Mouse (Mus musculus) forelimb bud, embryonic 11.5 days (tissue): ENCODE measurements around the gene Olfr1023.

Experiments
- DNase-seq: peaks from one replicate; pipeline ENCODE4 v3.0.0-alpha.2; 2012; ENCODE audit warnings: low read depth, low spot score

Olfr1023 gene

GRCm38 (mm10) chr2:85885340-85885739, at the start of gene Olfr1023:
TSS of gene Olfr1023 (plus strand) at chr2:85885640.
- no peak for DNase-seq

- DNase-seq: no peak
Observed at GRCm38 (mm10) chr2:85845383-85845782, 40.1 kb upstream of the Olfr1023 start, which contains the start of gene Olfr1019. TSS of gene Olfr1019 (minus strand) at chr2:85845483.

- no peak for DNase-seq
Observed at GRCm38 (mm10) chr2:85846730-85847129, 38.7 kb upstream of the Olfr1023 start, which contains the start of gene Olfr1020. TSS of gene Olfr1020 (plus strand) at chr2:85847030.

- DNase-seq: no peak
Observed at GRCm38 (mm10) chr2:85868294-85868693, 17.1 kb upstream of the Olfr1023 start, which contains the start of gene Olfr1022. TSS of gene Olfr1022 (plus strand) at chr2:85868594.

GRCm38 (mm10) chr2:85904952-85905351, 19.5 kb downstream of the Olfr1023 start, which contains the start of gene Olfr1024:
TSS of gene Olfr1024 (minus strand) at chr2:85905052.
- no peak for DNase-seq

- no peak for DNase-seq
Observed at GRCm38 (mm10) chr2:85913197-85913596, 27.8 kb downstream of the Olfr1023 start.

GRCm38 (mm10) chr2:85914893-85915292, 29.5 kb downstream of the Olfr1023 start, which contains the start of gene Olfr1025-ps1:
TSS of gene Olfr1025-ps1 (plus strand) at chr2:85915193.
- no peak for DNase-seq

GRCm38 (mm10) chr2:85921258-85921657, 35.8 kb downstream of the Olfr1023 start, which contains the start of gene Olfr1026:
TSS of gene Olfr1026 (plus strand) at chr2:85921558.
- no peak for DNase-seq
